Mouse (Mus musculus): ENCODE measurements at regions not wholly inside any gene's neighbourhood (a gene's known extent, or its start where the extent isn't known, plus 50 kb on each side); places are given as distances from the start of the nearest gene placed in this dataset.
A peak's percentile ranks its signal among the peaks of the same experiment; 100 is the strongest.

- H3K9ac ChIP-seq, result no peak overlapping the region
- H3K4me3 ChIP-seq (ENCODE audit: low read depth, low read length), result no peak overlapping the region
- no peak overlapping the region for H3K4me2 ChIP-seq
- TF ChIP-seq CTCF (IDR thresholded peaks at IDR 0.05; ENCODE audit: low read depth), result no peak
- no peaks in the 10 kb centered on the region for H3K4me1 ChIP-seq (ENCODE audit: insufficient read depth)
- no peaks in the 10 kb centered on the region for H3K36me3 ChIP-seq (ENCODE audit: insufficient read depth)
- H3K27me3 ChIP-seq (ENCODE audit: insufficient read depth, low read length), result no peaks in the 10 kb centered on the region
- 55% methylated on average over 6 of the region's 6 CpGs for WGBS
- DNase-seq (no peak), ATAC-seq (ENCODE audit: insufficient read depth) (no peak)
- H3K27ac ChIP-seq (ENCODE audit: low read depth), result no peak overlapping the region
- no peaks in the 10 kb centered on the region for H3K9me3 ChIP-seq (ENCODE audit: low read depth, low read length)
Measured at GRCm38 (mm10) chr3:37799809-37800208, 75.5 kb upstream of the Gm5148 start.

DNA sequence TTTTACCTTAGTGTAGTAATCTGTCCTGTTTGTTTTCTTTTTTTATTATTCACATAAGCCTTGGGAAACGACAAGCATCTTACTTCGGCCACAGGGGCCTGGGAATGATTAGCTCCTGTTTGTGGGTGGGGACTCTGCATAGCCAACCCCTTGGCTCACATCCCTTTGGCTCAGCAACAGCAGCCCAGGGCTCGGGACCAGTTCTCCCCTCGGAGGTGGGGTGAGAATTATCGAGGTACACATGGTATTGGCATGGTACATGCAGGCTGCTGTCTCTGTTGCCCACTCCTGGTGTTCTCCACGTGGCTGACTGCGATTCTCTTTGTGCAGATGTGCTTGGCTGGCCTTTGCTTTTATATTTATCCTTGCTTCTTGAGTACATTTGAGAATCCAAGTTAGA is 65.4 kb upstream of the Gm5148 start:
- Histone ChIP-seq H3K27ac (ENCODE audit: low read depth) (no peak overlapping the region), H3K4me3 (ENCODE audit: low read depth, low read length) (no peak overlapping the region), H3K9me3 (ENCODE audit: low read depth, low read length) (no peaks in the 10 kb centered on the region), H3K27me3 (ENCODE audit: insufficient read depth, low read length) (no peaks in the 10 kb centered on the region), H3K4me2 (no peak overlapping the region), H3K4me1 (ENCODE audit: insufficient read depth) (no peaks in the 10 kb centered on the region), H3K9ac (no peak overlapping the region), H3K36me3 (ENCODE audit: insufficient read depth) (no peaks in the 10 kb centered on the region)
- ATAC-seq (ENCODE audit: insufficient read depth) (no peak), DNase-seq (no peak)
- no peak for TF ChIP-seq CTCF (IDR thresholded peaks at IDR 0.05; ENCODE audit: low read depth)
- 45% methylated on average over 7 of the region's 7 CpGs for WGBS

- no peak overlapping the region for H3K4me2 ChIP-seq
- H3K36me3 ChIP-seq (ENCODE audit: insufficient read depth), result no peaks in the 10 kb centered on the region
- 0 out of 2 replicates have a peak, but pooled peaks have one; percentile 41 for ATAC-seq (ENCODE audit: insufficient read depth)
- H3K4me3 ChIP-seq (ENCODE audit: low read depth, low read length), result no peak overlapping the region
- TF ChIP-seq CTCF (IDR thresholded peaks at IDR 0.05; ENCODE audit: low read depth), result no peak
- peak; percentile 45 for DNase-seq
- no peak overlapping the region for H3K27ac ChIP-seq (ENCODE audit: low read depth)
- WGBS, result 48% methylated on average over 11 of the region's 11 CpGs
- no peaks in the 10 kb centered on the region for H3K4me1 ChIP-seq (ENCODE audit: insufficient read depth)
- no peak overlapping the region for H3K9ac ChIP-seq
- H3K9me3 ChIP-seq (ENCODE audit: low read depth, low read length), result no peaks in the 10 kb centered on the region
- no peaks in the 10 kb centered on the region for H3K27me3 ChIP-seq (ENCODE audit: insufficient read depth, low read length)
Measured at GRCm38 (mm10) chr3:37789143-37789697, 64.9 kb upstream of the Gm5148 start.

DNA sequence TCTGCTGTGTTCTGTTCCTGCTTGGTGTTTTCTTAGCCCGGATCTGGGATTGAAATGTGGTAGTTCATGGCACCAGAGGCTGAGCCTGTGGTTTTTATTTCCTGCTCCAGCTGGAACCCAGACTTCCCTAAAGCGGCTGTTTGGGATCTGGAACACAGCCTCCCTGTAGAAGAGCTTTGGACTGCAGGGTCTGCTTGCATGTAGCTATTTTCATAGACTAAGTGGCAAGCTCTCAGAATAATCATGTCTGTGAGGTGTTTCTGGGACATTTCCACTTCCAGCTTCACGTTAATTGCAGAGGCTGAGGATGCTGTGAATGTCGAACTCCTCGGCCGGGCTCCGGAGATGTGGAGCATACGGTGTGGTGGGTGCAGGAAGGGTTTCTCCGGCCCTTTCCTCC is 64.1 kb upstream of the Gm5148 start:
- Histone ChIP-seq H3K9me3 (ENCODE audit: low read depth, low read length) (no peaks in the 10 kb centered on the region), H3K4me2 (no peak overlapping the region), H3K9ac (no peak overlapping the region), H3K27me3 (ENCODE audit: insufficient read depth, low read length) (no peaks in the 10 kb centered on the region), H3K27ac (ENCODE audit: low read depth) (no peak overlapping the region), H3K4me1 (ENCODE audit: insufficient read depth) (no peaks in the 10 kb centered on the region), H3K4me3 (ENCODE audit: low read depth, low read length) (no peak overlapping the region), H3K36me3 (ENCODE audit: insufficient read depth) (no peaks in the 10 kb centered on the region)
- 62% methylated on average over 9 of the region's 9 CpGs for WGBS
- DNase-seq (peak; percentile 32), ATAC-seq (ENCODE audit: insufficient read depth) (no peak)
- no peak for TF ChIP-seq CTCF (IDR thresholded peaks at IDR 0.05; ENCODE audit: low read depth)

- no peak overlapping the region for H3K27ac ChIP-seq (ENCODE audit: low read depth)
- H3K9me3 ChIP-seq (ENCODE audit: low read depth, low read length), result no peaks in the 10 kb centered on the region
- DNase-seq, result peak; percentile 53
- no peak for TF ChIP-seq CTCF (IDR thresholded peaks at IDR 0.05; ENCODE audit: low read depth)
- 60% methylated on average over 3 of the region's 3 CpGs for WGBS
- H3K9ac ChIP-seq, result no peak overlapping the region
- no peaks in the 10 kb centered on the region for H3K4me1 ChIP-seq (ENCODE audit: insufficient read depth)
- peak; percentile 78; the same call in 1 of the 2 replicates for ATAC-seq (ENCODE audit: insufficient read depth)
- H3K27me3 ChIP-seq (ENCODE audit: insufficient read depth, low read length), result no peaks in the 10 kb centered on the region
- no peaks in the 10 kb centered on the region for H3K36me3 ChIP-seq (ENCODE audit: insufficient read depth)
- no peak overlapping the region for H3K4me3 ChIP-seq (ENCODE audit: low read depth, low read length)
- no peak overlapping the region for H3K4me2 ChIP-seq
Measured at GRCm38 (mm10) chr3:37786792-37787191, 62.5 kb upstream of the Gm5148 start.

DNA sequence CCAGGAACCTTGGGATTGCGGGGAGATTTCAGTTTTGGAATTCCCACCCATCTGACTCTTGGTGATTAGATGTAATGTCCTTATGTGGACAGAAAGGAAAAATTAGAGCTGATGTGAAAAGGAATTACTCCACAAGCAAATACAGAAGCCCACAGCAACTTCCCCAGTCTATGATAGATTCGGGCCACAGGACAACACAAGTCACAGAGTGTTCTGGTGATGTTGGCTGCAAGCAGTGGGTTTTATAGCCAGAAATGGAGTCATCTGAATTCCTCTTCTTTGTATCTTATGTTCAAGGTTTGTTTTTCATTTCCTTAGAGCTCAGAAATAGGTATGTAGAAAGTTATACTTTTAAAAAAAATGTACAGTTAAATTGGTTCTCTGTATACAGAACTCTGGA is 56.8 kb upstream of the Gm5148 start:
- Histone ChIP-seq H3K4me3 (ENCODE audit: low read depth, low read length) (no peak overlapping the region), H3K27ac (ENCODE audit: low read depth) (no peak overlapping the region), H3K36me3 (ENCODE audit: insufficient read depth) (no peaks in the 10 kb centered on the region), H3K9ac (no peak overlapping the region), H3K4me1 (ENCODE audit: insufficient read depth) (no peaks in the 10 kb centered on the region), H3K27me3 (ENCODE audit: insufficient read depth, low read length) (no peaks in the 10 kb centered on the region), H3K4me2 (no peak overlapping the region), H3K9me3 (ENCODE audit: low read depth, low read length) (no peaks in the 10 kb centered on the region)
- no peak for TF ChIP-seq CTCF (IDR thresholded peaks at IDR 0.05; ENCODE audit: low read depth)
- no peak for ATAC-seq (ENCODE audit: insufficient read depth)
- WGBS, result 73% methylated on average over 2 of the region's 2 CpGs
- no peak for DNase-seq

DNA sequence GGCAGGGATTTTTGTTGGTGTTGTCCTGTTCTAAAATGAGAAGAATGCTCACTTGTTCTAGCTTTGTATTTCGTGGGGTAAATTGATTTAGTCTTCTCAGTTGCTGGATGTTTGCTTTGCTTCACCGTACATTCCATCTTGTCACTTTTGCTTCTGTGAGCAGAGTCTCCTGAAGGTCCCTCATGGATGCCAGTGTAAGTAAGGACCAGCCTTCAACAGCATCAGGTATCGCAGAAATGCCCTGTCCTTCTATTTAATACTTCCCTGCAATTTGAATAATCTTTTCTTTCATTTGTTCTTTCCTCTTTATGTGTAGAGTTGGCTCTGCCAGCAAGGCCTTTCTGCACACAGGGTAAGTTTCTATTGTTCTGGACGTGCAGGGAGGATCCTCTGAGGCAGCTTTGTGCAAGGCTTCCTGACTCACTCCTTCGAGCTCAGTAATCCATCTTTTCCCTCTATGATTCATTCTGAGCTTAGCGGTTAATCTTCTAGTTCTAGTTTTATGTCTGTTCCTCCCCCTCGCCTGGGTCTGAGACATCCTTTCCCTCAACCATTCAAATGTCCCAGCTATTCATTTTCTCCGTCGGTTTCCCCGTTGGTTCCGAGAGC is 55.7 kb upstream of the Gm5148 start:
- Histone ChIP-seq H3K9me3 (ENCODE audit: low read depth, low read length) (no peaks in the 10 kb centered on the region), H3K36me3 (ENCODE audit: insufficient read depth) (no peaks in the 10 kb centered on the region), H3K9ac (no peak overlapping the region), H3K4me1 (ENCODE audit: insufficient read depth) (no peaks in the 10 kb centered on the region), H3K4me2 (no peak overlapping the region), H3K27me3 (ENCODE audit: insufficient read depth, low read length) (no peaks in the 10 kb centered on the region), H3K27ac (ENCODE audit: low read depth) (no peak overlapping the region), H3K4me3 (ENCODE audit: low read depth, low read length) (no peak overlapping the region)
- no peak for DNase-seq
- no peak for ATAC-seq (ENCODE audit: insufficient read depth)
- 55% methylated on average over 11 of the region's 11 CpGs for WGBS
- TF ChIP-seq CTCF (IDR thresholded peaks at IDR 0.05; ENCODE audit: low read depth), result no peak
